Mouse (Mus musculus) cerebellum, adult 2 months (tissue): ENCODE results near the gene Gm21969.
A peak's percentile ranks its signal among the peaks of the same experiment; 100 is the strongest.

ENCODE experiments used
- CTCF ChIP-seq: fragments of 200-500 bp; IDR thresholded peaks from 2 replicates; pipeline ENCODE4 v1.5.1; 2011; ENCODE audit warnings: low read depth, mild to moderate bottlenecking, control low read depth, low read length, moderate library complexity, borderline replicate concordance; ENCODE audit not compliant: insufficient read depth
- POLR2A ChIP-seq: fragments of 200-500 bp; IDR thresholded peaks from 2 replicates; pipeline ENCODE4 v1.6.1; 2011; ENCODE audit warnings: low read length, control low read depth, borderline replicate concordance; ENCODE audit not compliant: insufficient read depth

GRCm38 (mm10) chr4:139646916-139647315, 43.9 kb downstream of the Gm21969 start:
- TF ChIP-seq CTCF: peak; percentile 30; the same call in 1 of the 2 replicates
- TF ChIP-seq POLR2A: no peak
